Mouse (Mus musculus) cerebellum, adult 8-10 months (tissue): ENCODE measurements around the gene Acot7.

Source experiments
- DNase-seq: peaks from one replicate; pipeline ENCODE4 v3.0.0; 2022

Acot7 gene

DNA sequence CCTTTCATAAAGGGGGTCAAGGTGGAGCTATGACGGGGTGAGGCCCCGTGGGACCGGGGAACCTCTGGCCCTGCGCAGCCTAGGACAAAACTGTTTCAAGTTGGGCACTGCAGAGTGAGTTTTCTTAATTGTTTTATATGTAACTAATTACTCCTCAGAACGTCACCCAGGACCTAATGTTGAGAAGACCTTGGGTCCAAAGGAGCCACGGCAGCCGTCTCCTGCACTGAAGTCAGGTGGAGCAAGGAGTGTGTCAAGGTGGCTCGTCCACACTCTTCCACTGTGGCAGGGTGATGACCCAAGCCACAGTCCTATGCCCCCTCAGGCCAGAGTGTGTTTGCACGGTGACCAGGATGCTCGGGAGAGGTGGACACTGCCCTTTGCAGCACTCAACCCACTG is 125.2 kb downstream of the Acot7 start:
- DNase-seq = no peak

DNA sequence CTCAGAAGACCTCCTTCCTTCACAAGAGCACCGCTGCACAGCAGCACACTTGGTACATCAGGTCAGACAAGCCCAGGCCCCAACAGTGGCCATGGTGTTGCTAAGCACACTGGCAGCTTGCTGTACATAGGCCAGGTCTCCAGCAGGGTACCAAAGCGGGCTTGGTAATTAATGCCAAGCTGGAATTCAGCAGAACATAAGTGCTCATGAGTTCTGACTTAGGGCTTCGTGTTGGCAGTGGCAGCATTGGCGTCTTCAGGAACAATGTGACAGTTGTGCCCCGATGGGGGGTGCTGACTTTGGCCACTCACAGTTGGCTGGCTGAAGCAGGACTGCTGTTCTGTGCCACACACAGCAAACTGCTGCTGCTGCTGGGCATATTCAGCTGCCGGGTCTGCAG is 126.8 kb downstream of the Acot7 start:
- DNase-seq = no peak

DNA sequence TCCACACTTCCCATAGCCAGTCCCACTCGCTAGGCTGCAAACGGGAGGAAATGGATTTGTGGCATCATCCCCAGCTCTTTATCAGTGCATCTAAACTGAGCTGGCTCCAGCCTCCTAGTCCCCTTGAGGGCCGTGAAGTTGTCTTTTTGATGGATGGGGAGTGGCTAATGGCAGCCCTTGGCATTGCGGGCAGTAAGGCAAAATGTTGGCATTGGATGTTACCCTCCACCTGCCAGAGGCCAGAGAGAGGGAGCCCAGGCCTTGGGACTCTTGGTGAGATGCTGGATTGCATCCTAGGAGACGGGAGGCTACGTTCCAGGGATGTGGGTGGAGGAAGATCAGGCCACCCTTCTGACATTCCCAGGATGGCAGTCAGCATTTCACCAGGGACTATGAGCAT is 128.1 kb downstream of the Acot7 start:
- DNase-seq = no peak

DNA sequence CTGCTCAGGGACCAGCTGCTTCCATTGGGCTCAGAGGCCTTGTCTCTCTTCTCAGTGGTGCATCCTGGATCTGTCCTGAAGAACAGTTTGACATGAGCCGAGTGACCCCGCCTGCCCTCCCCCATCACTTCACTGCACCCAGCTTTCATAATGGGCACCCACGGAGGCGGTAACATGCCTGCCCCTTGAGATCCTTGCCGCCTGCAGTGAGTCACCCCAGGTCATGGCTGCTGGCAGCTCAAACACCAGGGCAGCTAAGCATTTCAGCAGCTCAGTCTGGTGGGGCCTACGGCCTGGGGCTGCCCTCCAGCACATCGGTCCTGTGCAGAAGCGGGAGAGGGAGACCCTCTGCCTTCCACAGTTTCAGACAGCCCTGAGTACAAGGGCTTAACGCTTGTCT is 129.6 kb downstream of the Acot7 start:
- DNase-seq = no peak

DNA sequence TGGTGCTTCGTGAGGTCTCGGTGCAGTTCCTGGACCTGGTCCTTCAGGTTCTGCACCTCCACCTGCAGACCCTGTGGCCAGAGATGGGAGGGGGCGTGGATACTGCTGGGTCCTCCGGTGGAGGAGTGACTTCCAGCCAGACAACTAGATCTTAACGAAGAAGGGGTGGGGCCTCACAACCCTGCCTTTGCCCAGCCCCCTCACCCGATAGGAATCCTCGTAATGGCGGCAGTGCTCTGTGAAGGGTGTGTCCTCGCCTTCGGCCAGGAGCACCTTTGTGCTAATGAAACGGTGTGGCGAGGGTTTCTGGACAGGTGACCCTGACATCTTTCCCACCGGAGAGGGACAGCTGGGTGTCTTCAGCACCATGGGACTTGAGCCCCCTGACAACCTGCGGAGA is 134.3 kb downstream of the Acot7 start:
- DNase-seq = no peak

DNA sequence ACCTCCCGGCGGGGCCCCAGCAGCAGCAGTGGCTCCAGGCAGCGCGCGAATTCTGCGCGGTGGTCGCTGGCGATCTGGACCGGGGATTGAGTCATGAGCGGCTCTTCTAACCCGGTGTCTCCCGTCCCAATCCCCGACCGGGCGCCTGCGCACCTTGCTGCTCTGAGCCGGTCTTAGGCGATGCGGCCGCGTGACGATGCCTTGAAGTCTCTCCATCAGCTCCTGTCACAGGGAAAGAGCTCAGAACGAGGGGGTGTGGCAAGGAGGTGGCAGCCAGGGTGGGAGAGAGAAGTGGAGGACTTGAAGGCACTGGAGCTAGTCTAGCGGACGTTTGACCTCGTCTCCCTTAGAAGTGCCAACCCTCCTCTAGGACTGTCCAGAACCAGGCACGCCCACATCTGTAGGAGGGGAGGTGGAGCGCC is 135.3 kb downstream of the Acot7 start:
- DNase-seq = no peak

DNA sequence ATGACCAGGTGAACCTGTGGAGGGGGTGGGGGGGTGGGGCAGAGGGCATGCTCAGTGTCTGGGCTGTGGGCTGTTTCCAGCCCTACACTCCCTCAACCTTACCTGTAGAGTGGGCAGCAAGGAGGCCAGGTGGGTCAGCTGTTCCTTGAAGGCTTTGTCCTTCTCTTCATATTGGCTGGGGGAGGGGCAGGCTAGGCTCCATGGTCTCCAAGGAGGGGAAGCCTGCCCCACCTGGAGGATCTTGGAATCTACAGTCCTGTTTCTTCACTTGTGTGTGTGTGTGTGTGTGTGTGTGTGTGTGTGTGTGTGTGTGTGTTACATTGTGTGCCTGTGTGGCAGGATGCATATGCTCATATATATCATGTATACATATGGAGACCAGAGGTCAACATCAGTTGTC is 136.0 kb downstream of the Acot7 start:
- no peak for DNase-seq

DNA sequence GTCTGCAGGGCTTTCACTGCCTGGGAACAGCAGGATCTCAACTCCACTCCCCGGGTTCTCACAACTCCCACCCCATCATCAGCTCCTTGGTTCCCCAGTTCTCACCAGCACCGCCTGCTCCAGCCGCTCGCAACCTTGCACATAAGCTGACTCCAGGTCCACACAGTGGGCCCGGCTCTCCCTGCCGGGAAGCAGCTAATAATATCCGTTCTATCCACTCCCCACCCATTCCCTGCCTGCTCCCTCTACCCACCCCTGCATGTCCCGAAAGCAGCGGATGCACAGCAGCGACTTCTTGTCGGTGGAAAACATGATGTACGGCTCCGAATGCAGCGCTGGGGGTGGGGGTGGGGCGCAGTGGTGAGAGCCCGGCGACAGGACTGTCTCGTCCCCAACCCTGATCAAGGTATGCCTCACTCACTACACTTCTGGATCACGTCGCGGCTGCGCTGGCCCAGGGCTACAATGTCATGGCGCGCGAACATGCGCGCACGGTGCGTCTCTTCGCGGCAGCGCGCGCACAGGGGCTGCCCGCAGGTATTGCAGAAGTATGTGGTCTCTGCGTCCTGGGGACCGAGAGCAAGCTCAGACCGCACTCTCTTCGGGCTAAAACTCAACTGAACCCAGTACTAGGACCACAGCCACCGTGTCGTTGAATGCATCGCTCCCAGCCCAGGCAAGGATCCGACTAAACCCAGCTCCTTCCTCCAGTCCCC is 137.7 kb downstream of the Acot7 start:
- no peak for DNase-seq

DNA sequence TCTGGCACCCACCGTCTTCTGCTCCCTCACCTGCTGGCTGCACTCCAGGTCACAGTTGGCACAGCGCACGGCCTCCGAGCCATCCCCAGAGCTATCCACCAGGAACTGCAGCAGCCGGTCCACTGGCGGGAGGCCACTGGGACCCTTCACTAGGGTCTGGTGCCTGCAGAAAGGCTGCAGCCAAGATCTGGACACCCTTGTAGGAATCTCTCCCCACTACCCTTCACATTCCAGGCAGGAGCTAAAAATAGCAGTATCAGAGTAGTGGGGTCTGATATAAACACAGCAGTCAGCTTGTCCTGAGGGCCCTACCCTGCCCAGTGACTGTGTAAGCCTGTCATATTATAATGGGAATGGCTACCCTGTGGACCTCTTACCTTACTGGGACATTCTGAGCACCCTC is 139.7 kb downstream of the Acot7 start:
- no peak for DNase-seq

DNA sequence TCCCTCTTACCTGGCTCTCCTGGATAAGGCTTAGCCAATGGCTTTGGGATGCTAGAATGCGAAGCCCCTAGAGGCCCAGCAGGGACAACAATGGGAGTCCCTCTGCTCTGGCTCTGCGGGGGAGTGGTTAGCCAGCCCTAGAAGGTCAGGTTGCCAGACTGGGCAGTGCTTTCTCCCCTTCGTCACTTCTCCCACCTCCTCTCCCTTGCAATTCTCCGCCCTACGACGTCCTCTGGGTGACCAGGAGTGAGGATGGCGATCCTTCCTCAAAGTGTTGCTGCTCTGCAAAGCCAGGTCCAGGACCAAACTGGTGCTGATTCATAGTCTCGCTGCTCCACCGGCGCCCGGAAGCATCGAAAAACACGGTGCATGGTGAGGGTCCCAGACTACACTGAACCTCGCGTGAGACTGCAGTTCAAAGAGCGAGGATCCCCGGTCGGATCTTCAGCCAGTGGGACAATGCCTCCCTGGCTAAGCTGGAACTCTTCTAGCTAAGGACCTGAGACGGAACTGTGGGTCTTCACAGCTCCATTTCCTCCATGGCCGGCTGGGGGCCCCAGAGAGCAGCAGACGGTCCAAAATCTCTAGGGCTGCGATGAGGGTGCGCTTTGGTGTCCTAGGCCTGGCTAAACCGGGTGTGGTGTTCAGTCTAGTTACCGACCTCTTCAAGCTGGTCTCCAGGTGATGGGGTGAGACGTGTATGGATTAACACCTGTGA is 140.7 kb downstream of the Acot7 start, which contains the start of gene Rnf207:
Gene Rnf207, minus strand, starts transcription at position 477 of the 718 bp plus-strand sequence.
- DNase-seq = peak; percentile 56
